Mouse (Mus musculus): Measurements from ENCODE around the gene Fgd2.
"Not testable (repeated sequence)": the region's sequence is repeated elsewhere in the genome, so short reads cannot be mapped to it uniquely, and the experiment has no call there.

DNA sequence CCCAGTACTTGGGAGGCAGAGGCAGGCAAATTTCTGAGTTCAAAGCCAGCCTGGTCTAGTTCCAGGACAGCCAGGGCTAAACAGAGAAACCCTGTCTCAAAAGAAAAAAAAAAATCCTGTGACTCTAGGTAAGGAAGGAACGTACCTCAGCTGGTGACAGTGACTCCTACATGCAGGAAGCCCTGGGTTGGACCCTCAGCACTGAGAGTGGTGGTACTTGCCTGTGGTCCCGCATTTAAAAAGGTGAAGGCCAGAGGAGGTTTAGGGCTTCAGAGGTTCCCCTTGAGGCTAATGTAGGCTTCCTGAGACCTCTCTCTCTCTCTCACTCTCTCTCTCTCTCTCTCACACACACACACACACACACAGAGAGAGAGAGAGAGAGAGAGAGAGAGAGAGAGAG is 34.0 kb downstream of the Fgd2 start:
- not testable (repeated sequence) for TF ChIP-seq CTCF (IDR thresholded peaks at IDR 0.05; ENCODE audit: borderline replicate concordance, control insufficient read depth, extremely low read depth, insufficient read depth, low read length, poor library complexity); POLR2A (IDR thresholded peaks at IDR 0.05; ENCODE audit: control insufficient read depth, extremely low read depth, insufficient read depth, low read length, poor library complexity)

All from thymus, adult 2 months (tissue).